Mouse (Mus musculus) hindbrain, postnatal 0 days (tissue): Measurements from ENCODE around the gene Haus6. TPM values are rescaled to one million over a fixed set of nuclear protein-coding genes. Genes with fewer than 3 reads are reported as not detected.

Experiments used
- ATAC-seq: fragments of 200-750 bp; cut with Nextera tagmentation; 2 replicates; pipeline ENCODE4 v1.8.0; 2017; ENCODE audit warnings: mild to moderate bottlenecking, moderate TSS enrichment, moderate library complexity
- DNase-seq: peaks from one replicate; pipeline ENCODE4 v3.0.0-alpha.2; 2015; ENCODE audit warnings: low spot score
- H3K27ac ChIP-seq: fragments of 300-500 bp; sonication (generic); 2 replicates; pipeline ENCODE4 v1.5.1; 2014; ENCODE audit warnings: mild to moderate bottlenecking
- H3K27me3 ChIP-seq: fragments of 300-500 bp; sonication (generic); 2 replicates; pipeline ENCODE4 v1.6.1; 2014; ENCODE audit warnings: low read length, mixed read lengths; ENCODE audit not compliant: insufficient read depth
- H3K36me3 ChIP-seq: fragments of 300-500 bp; sonication (generic); 2 replicates; pipeline ENCODE4 v1.6.1; 2014; ENCODE audit warnings: low read length, mixed read lengths; ENCODE audit not compliant: insufficient read depth
- H3K4me1 ChIP-seq: fragments of 300-500 bp; sonication (generic); 2 replicates; pipeline ENCODE4 v1.6.1; 2014; ENCODE audit warnings: antibody characterized with exemption, low read length, mixed read lengths; ENCODE audit not compliant: insufficient read depth
- H3K4me2 ChIP-seq: fragments of 300-500 bp; sonication (generic); 2 replicates; pipeline ENCODE4 v1.6.1; 2014; ENCODE audit warnings: low read depth, mild to moderate bottlenecking, low read length, moderate library complexity, mixed read lengths
- H3K4me3 ChIP-seq: fragments of 300-500 bp; sonication (generic); 2 replicates; pipeline ENCODE4 v1.5.1; 2014; ENCODE audit warnings: low read length
- H3K9ac ChIP-seq: fragments of 300-500 bp; sonication (generic); replicated peaks from 2 replicates; pipeline ENCODE4 v1.6.1; 2014; ENCODE audit warnings: mild to moderate bottlenecking, low read length, moderate library complexity, mixed read lengths
- H3K9me3 ChIP-seq: fragments of 300-500 bp; sonication (generic); 2 replicates; pipeline ENCODE4 v1.6.1; 2016; ENCODE audit warnings: low read length, mixed read lengths
- CTCF ChIP-seq: IDR thresholded peaks from 2 replicates; pipeline ENCODE4 v1.5.1; 2016; ENCODE audit warnings: antibody characterized with exemption, control low read depth, low read depth
- WGBS: fragments of 180-500 bp; shearing (Covaris S2); extraction: QIAGEN DNeasy Blood & Tissue Kit; methylation state at CpG from one replicate; pipeline ENCODE4 v1.1.7; 2014; 5-methylcytosine and 5-hydroxymethylcytosine counted together
- polyA plus RNA-seq: library from polyadenylated mRNA; unstranded; fragments of >200 nt; fragmentation: Nextera tagmentation; extraction: Ambion mirVana; gene quantifications from 2 replicates; pipeline ENCODE4 v1.2.1, GENCODE M21; 2015
- total RNA-seq: library from RNA; depleted of rRNA; stranded (reverse); fragments of >200 nt; gene quantifications from 2 replicates; pipeline ENCODE4 v1.2.3, GENCODE M21; 2014

Haus6 gene
- total and polyA plus RNA-seq, 2 experiments from 2014 or later = 5.1 to 15.2 TPM

DNA sequence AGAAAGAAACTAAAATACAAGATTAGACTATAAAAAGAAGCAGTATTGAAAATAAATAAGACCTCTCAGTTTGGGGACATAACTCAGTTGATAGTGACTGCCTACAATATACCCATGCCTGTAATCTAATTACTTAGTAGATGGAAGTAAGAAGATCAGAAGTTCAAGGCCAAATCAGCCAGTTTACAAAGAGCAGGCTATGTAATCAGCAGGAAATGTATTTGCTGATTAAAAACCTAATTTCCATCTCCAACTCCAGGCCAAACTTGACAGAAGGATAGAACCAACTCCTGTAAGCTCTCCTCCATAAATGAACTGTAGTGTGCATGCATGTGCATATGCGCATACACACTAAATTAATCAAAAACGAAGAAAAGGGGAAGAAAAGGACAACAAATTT is 20.6 kb downstream of the Haus6 start:
- H3K27ac ChIP-seq = no peak overlapping the region
- H3K9me3 ChIP-seq = no peaks in the 10 kb centered on the region
- no peak for TF ChIP-seq CTCF
- no peaks in the 10 kb centered on the region for H3K27me3 ChIP-seq
- no peak overlapping the region for H3K9ac ChIP-seq
- no peak for DNase-seq
- no peak overlapping the region for H3K4me3 ChIP-seq
- 96% methylated on average over 2 of the region's 2 CpGs for WGBS
- no peak overlapping the region for H3K4me2 ChIP-seq
- H3K36me3 ChIP-seq = peaks cover 8% of the 10 kb centered on the region
- H3K4me1 ChIP-seq = no peaks in the 10 kb centered on the region
- no peak for ATAC-seq

DNA sequence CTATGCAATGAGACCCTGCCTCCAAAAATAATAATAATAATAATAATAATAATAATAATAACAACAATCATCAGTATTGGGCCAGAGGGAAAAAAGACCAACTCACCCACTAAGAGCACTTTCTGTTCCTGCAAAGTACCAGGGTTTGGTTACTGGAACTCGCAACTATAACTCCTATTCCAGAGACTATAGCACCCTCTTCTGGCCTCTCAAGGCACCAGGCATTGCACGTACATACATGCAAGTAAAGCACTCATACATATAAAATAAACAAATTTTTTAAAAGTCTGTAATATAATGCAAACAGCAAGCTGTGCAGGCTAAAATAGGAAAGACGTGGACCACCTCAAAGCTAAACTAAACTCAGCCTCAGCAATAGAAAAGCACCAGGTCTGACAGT is 23.6 kb downstream of the Haus6 start:
- Histone ChIP-seq H3K4me1 (no peaks in the 10 kb centered on the region), H3K27ac (no peak overlapping the region), H3K4me2 (no peak overlapping the region), H3K4me3 (no peak overlapping the region), H3K36me3 (peaks cover 10% of the 10 kb centered on the region), H3K27me3 (no peaks in the 10 kb centered on the region), H3K9ac (no peak overlapping the region), H3K9me3 (no peaks in the 10 kb centered on the region)
- WGBS = 88% methylated on average over 3 of the region's 3 CpGs
- DNase-seq (peak; percentile 9), ATAC-seq (no peak)
- TF ChIP-seq CTCF = peak; percentile 29; the same call in 1 of the 2 replicates

DNA sequence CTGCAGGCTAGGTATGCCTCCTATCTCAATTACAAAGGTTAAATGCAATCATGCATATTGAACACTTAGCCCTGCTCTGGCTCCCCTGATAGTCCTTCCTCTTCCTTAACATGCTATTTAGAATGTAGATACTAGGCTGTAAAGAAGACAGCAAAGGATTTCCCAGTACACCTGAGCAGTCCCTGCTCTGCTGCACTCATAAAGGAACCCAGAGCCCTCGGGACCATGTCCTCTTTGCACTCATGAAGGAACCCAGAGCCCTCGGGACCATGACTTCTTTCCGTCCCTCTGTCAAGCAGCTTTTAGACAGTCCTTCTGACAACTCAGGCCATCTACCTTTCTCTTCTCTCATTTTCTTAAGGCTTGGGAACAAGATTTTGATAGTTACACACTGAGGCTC is 31.3 kb downstream of the Haus6 start:
- 91% methylated on average over 3 of the region's 3 CpGs for WGBS

DNA sequence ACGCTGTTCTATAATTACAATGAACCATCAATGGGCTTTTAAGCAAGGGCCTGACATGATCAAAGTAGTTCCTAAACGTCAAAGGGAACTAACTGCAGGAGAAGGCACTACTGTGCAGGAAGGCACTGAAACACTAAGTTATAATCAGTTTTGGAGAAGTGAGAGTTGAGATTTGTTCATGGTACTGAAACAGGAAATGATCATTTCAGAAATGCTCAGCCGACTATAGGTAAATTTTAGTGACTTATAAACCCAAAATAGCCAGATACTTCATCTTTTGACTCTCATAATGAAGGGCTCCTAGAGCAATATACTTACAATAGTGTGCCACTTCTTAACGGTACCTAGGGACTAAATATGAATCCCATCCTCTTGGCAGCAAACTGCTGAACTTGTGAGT is 31.8 kb downstream of the Haus6 start:
- no peak for ATAC-seq
- 52% methylated on average over 4 of the region's 4 CpGs for WGBS
- Histone ChIP-seq H3K9ac (no peak overlapping the region), H3K9me3 (no peaks in the 10 kb centered on the region), H3K27me3 (no peaks in the 10 kb centered on the region), H3K4me1 (peaks cover 10% of the 10 kb centered on the region; the same call in 1 of the 2 replicates), H3K36me3 (peaks cover 6% of the 10 kb centered on the region; the same call in 1 of the 2 replicates), H3K27ac (no peak overlapping the region), H3K4me2 (no peak overlapping the region), H3K4me3 (no peak overlapping the region)
- no peak for DNase-seq
- no peak for TF ChIP-seq CTCF

More for the DNA sequence above, 31.3 kb downstream of the Haus6 start:
- TF ChIP-seq CTCF = no peak
- H3K4me1 ChIP-seq = peaks cover 9% of the 10 kb centered on the region; the same call in 1 of the 2 replicates
- no peak overlapping the region for H3K4me3 ChIP-seq
- H3K9me3 ChIP-seq = no peaks in the 10 kb centered on the region
- ATAC-seq = no peak
- peaks cover 9% of the 10 kb centered on the region; the same call in 1 of the 2 replicates for H3K36me3 ChIP-seq
- H3K9ac ChIP-seq = no peak overlapping the region
- H3K27ac ChIP-seq = no peak overlapping the region
- no peak for DNase-seq
- no peak overlapping the region for H3K4me2 ChIP-seq
- H3K27me3 ChIP-seq = no peaks in the 10 kb centered on the region

DNA sequence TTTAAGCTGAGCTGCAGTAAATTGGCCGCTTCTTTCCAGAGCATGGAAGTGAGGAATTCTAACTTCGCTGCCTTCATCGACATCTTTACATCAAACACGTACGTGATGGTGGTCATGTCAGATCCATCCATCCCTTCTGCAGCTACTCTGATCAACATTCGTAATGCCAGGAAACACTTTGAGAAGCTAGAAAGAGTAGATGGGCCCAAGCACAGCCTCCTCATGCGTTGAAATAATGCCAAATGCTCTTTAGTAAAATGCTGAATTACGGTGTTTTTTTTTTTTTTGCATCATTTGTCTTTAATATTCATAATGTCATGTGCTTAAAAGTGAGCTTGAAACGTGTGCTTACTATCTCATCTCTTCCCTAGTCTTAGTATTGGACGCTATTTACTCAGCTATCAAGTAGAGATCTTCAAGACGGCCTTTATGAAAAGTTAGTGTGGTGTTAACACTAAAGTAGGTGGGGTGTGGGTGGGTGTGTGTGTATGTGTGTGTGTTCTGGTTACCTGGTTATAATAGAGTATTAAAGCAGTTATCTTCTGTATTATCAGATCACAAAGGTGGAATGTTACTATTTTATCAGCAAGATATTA is 35.1 kb downstream of the Haus6 start:
- WGBS = 8% methylated on average over 11 of the region's 11 CpGs
- TF ChIP-seq CTCF = no peak
- Histone ChIP-seq H3K9ac (peak overlapping the region; percentile 98), H3K4me1 (peaks cover 13% of the 10 kb centered on the region; the same call in 1 of the 2 replicates), H3K27me3 (no peaks in the 10 kb centered on the region), H3K36me3 (no peaks in the 10 kb centered on the region), H3K4me3 (peak overlapping the region; percentile 93), H3K9me3 (no peaks in the 10 kb centered on the region), H3K4me2 (peak overlapping the region; percentile 85), H3K27ac (peak overlapping the region; percentile 99)
- peak; percentile 3 for DNase-seq
- ATAC-seq = no peak

DNA sequence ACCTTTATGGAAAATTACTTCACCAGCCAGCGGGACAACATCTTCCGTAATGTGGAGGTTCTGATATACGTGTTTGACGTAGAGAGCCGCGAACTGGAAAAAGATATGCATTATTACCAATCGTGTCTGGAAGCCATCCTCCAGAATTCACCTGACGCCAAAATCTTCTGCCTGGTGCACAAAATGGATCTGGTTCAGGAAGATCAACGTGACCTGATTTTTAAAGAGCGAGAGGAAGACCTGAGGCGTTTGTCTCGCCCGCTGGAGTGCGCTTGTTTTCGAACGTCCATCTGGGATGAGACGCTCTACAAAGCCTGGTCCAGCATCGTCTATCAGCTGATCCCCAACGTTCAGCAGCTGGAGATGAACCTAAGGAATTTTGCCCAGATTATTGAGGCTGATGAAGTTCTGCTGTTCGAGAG is 35.7 kb downstream of the Haus6 start:
- no peaks in the 10 kb centered on the region for H3K27me3 ChIP-seq
- ATAC-seq (0 out of 2 replicates have a peak, but pooled peaks have one; percentile 5), DNase-seq (peak; percentile 73)
- peak overlapping the region; percentile 99 for H3K27ac ChIP-seq
- TF ChIP-seq CTCF = no peak
- H3K36me3 ChIP-seq = no peaks in the 10 kb centered on the region
- peak overlapping the region; percentile 85 for H3K4me2 ChIP-seq
- H3K9me3 ChIP-seq = no peaks in the 10 kb centered on the region
- H3K4me1 ChIP-seq = peaks cover 13% of the 10 kb centered on the region; the same call in 1 of the 2 replicates
- WGBS = under 1% methylated on average over 20 of the region's 20 CpGs
- peak overlapping the region; percentile 93 for H3K4me3 ChIP-seq
- H3K9ac ChIP-seq = peak overlapping the region; percentile 98
